Mouse (Mus musculus): ENCODE data around the gene Obox7. TPM values are rescaled to one million over a fixed set of nuclear protein-coding genes. Genes with fewer than 3 reads are reported as not detected.
"Not testable (repeated sequence)": the region's sequence is repeated elsewhere in the genome, so short reads cannot be mapped to it uniquely, and the experiment has no call there.

Obox7 gene
- not detected in 2 replicates for polyA plus RNA-seq (2014; fragmentation: Nextera tagmentation; extraction: Ambion mirVana)

- not testable (repeated sequence) for H3K9ac ChIP-seq (ENCODE audit: low read length); H3K4me3 ChIP-seq (ENCODE audit: low read depth, low read length); H3K27me3 ChIP-seq (ENCODE audit: control insufficient read depth, insufficient read depth, low read length); H3K27ac ChIP-seq (replicated peaks; ENCODE audit: low read depth, low read length); H3K9me3 ChIP-seq (ENCODE audit: control insufficient read depth, low read length); ATAC-seq (ENCODE audit: insufficient number of reproducible peaks, low FRiP score, low TSS enrichment, low read depth); DNase-seq (ENCODE audit: low spot score); H3K4me1 ChIP-seq (ENCODE audit: control insufficient read depth, insufficient read depth, low read length); H3K36me3 ChIP-seq (ENCODE audit: control insufficient read depth, insufficient read depth, low read length); H3K4me2 ChIP-seq (ENCODE audit: low read depth, severe bottlenecking)
- 76% methylated on average over 1 of the region's 1 CpGs for WGBS
Observed at GRCm38 (mm10) chr7:14659196-14659595, at the start of gene Obox7. Gene Obox7, plus strand, starts transcription at chr7:14659496.

GRCm38 (mm10) chr7:14622556-14623542, 36.4 kb upstream of the Obox7 start:
- Histone ChIP-seq H3K27ac (replicated peaks; ENCODE audit: low read depth, low read length) (0 out of 2 replicates have a peak overlapping the region, but pooled peaks have one; percentile 8), H3K4me2 (ENCODE audit: low read depth, severe bottlenecking) (peak overlapping the region; percentile 54), H3K9ac (ENCODE audit: low read length) (peak overlapping the region; percentile 61), H3K4me3 (ENCODE audit: low read depth, low read length) (peak overlapping the region; percentile 31; the same call in 1 of the 2 replicates)
- WGBS: 3% methylated on average over 76 of the region's 132 CpGs
- H3K9me3 ChIP-seq (ENCODE audit: control insufficient read depth, low read length); H3K36me3 ChIP-seq (ENCODE audit: control insufficient read depth, insufficient read depth, low read length); H3K4me1 ChIP-seq (ENCODE audit: control insufficient read depth, insufficient read depth, low read length); H3K27me3 ChIP-seq (ENCODE audit: control insufficient read depth, insufficient read depth, low read length): not testable (repeated sequence)
- peak; percentile 50 for DNase-seq (ENCODE audit: low spot score)
- peak; percentile 95 for ATAC-seq (ENCODE audit: insufficient number of reproducible peaks, low FRiP score, low TSS enrichment, low read depth)

Other genes starting within 250 kb of the Obox7 start
- not detected in 2 replicates for gene Sult2a8, start 212.7 kb upstream of the Obox7 start, polyA plus RNA-seq (2014; fragmentation: Nextera tagmentation; extraction: Ambion mirVana)
- gene Sult2a7, start 165.3 kb upstream of the Obox7 start, polyA plus RNA-seq (2014; fragmentation: Nextera tagmentation; extraction: Ambion mirVana): not detected in 2 replicates
- 0.16 TPM in 2 replicates for gene Vmn1r90, start 96.0 kb upstream of the Obox7 start, polyA plus RNA-seq (2014; fragmentation: Nextera tagmentation; extraction: Ambion mirVana)

All from limb, embryonic 11.5 days (tissue).